Mouse (Mus musculus) left cerebral cortex, adult 8-10 months (tissue): ENCODE results near the gene Znrf4. TPM values are rescaled to one million over a fixed set of nuclear protein-coding genes. Genes with fewer than 3 reads are reported as not detected.

ENCODE experiments used
- DNase-seq, 2 experiments: peaks; one replicate each; pipeline ENCODE4 v3.0.0; 2022; ENCODE audit warnings: low spot score in 2 of 2
- total RNA-seq, 4 experiments: library from RNA; stranded (reverse); gene quantifications; 2 replicates each; pipeline ENCODE4 v1.2.4; 2022

Gene Znrf4
- total RNA-seq, 4 experiments from 2014 or later: not detected

- DNase-seq: peak in 1 of 2 experiments; percentile 77
Observed at GRCm38 (mm10) chr17:56468870-56469269, 43.4 kb downstream of the Znrf4 start.

GRCm38 (mm10) chr17:56468380-56468779, 43.9 kb downstream of the Znrf4 start:
- DNase-seq: no peak

- DNase-seq: peak in 1 of 2 experiments; percentile 70
Observed at GRCm38 (mm10) chr17:56467456-56467884, 44.8 kb downstream of the Znrf4 start.

- DNase-seq: no peak
Observed at GRCm38 (mm10) chr17:56466747-56467146, 45.5 kb downstream of the Znrf4 start.

DNA sequence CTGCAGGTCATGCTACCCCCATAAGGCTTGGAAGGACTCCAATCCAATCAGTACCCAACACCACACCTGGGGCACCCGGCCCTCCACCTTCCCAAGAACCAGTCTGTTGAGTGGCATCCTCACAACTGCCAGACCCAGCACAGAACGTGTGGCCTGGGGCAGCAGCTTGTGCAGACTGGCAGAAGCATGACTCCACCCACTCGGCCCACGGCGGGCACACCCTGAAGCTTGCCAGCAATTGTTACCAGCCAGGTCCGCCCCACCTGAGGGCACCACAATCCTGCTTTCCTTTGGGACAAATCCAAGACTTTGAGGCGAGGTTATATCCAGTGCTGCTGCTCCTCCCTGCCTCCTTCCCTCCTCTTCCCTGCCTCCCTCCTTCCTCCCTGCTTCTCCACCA, 47.4 kb downstream of the Znrf4 start:
- DNase-seq: no peak

GRCm38 (mm10) chr17:56464345-56464744, 47.9 kb downstream of the Znrf4 start:
- DNase-seq: no peak

GRCm38 (mm10) chr17:56463500-56463899, 48.7 kb downstream of the Znrf4 start:
- no peak for DNase-seq

DNA sequence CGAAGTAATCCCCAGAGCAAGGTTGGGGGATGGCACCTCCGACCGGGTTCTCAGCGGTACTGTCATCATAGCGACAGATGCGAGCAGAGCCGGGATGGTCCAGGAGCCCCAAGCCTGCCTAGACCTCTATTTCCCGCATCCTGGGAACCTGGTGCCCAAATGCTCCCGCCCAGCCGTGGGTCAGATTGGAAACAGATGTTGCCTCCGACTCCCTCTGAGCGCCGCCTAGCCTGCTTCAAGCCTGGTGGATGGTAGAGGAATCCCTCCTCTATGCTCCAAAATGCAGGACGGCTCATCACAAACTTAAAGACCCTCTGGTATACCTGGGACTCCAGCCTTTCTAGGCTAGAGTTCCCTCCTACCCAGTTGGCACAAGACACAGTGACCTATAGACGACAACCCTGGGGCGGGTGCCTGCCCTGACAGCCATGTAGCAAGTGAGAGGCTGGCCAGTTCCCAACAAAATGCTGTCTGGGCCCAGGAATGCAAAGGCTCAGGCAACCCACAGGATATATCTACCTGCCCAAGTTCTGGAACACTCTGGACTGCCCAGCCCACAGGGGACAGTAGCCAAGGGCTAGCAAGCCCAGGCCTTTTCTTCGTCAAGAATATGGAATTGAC, 49.3 kb downstream of the Znrf4 start:
- no peak for DNase-seq

- peak; percentile 91 to 98 for DNase-seq
Observed at GRCm38 (mm10) chr17:56461771-56462743, 50.2 kb downstream of the Znrf4 start.

Other genes with a start within 250 kb of the Znrf4 start
- 1 to 10 TPM; 5.7 to 8.4 (median 6.5) TPM for gene Ticam1, start 235.6 kb downstream of the Znrf4 start, total RNA-seq
- 10 to 100 TPM; 14.6 to 18.2 (median 15.4) TPM for gene Plin3, start 219.6 kb downstream of the Znrf4 start, total RNA-seq
- not detected for gene Arrdc5, start 212.1 kb downstream of the Znrf4 start, total RNA-seq
- 1 to 10 TPM in 2 of 4 experiments, under 1 TPM in 2; 0.80 to 1.8 (median 1.3) TPM for gene Uhrf1, start 209.1 kb downstream of the Znrf4 start, total RNA-seq
- gene Kdm4b, start 186.4 kb downstream of the Znrf4 start, total RNA-seq: 10 to 100 TPM; 66.4 to 71.0 (median 67.0) TPM
- 100 to 1,000 TPM; 559 to 588 (median 565) TPM for gene Ptprs, start 35.9 kb downstream of the Znrf4 start, total RNA-seq
- gene Gm20219, start 42.0 kb upstream of the Znrf4 start, total RNA-seq: 1 to 10 TPM; 1.1 to 1.8 (median 1.4) TPM
- 100 to 1,000 TPM; 102 to 133 (median 112) TPM for gene Safb2, start 72.2 kb upstream of the Znrf4 start, total RNA-seq
- gene Safb, start 72.4 kb upstream of the Znrf4 start, total RNA-seq: 100 to 1,000 TPM; 131 to 154 (median 146) TPM
- 100 to 1,000 TPM; 147 to 180 (median 158) TPM for gene 2410015M20Rik, start 97.3 kb upstream of the Znrf4 start, total RNA-seq
- gene Rpl36, start 101.0 kb upstream of the Znrf4 start, total RNA-seq: 100 to 1,000 TPM; 351 to 461 (median 392) TPM
- 10 to 100 TPM; 52.3 to 61.3 (median 59.0) TPM for gene Lonp1, start 114.5 kb upstream of the Znrf4 start, total RNA-seq
- 1 to 10 TPM in 2 of 4 experiments, under 1 TPM in 2; 0.79 to 1.7 (median 1.0) TPM for gene Catsperd, start 115.7 kb upstream of the Znrf4 start, total RNA-seq
- 10 to 100 TPM; 85.9 to 91.2 (median 88.2) TPM for gene Ranbp3, start 160.9 kb upstream of the Znrf4 start, total RNA-seq
- gene Ndufa11, start 205.3 kb upstream of the Znrf4 start, total RNA-seq: 100 to 1,000 TPM; 185 to 224 (median 208) TPM
- 10 to 100 TPM; 10.4 to 15.7 (median 13.8) TPM for gene Vmac, start 205.6 kb upstream of the Znrf4 start, total RNA-seq
- gene Nrtn, start 245.1 kb upstream of the Znrf4 start, total RNA-seq: 1 to 10 TPM; 4.0 to 4.5 (median 4.2) TPM